Mouse (Mus musculus) liver (tissue): ENCODE measurements around the gene Hcfc2.

Experiments
- DNase-seq: peaks from one replicate; pipeline ENCODE4 v3.0.0-alpha.2; 2020; ENCODE audit warnings: mixed read lengths

The Hcfc2 gene

DNA sequence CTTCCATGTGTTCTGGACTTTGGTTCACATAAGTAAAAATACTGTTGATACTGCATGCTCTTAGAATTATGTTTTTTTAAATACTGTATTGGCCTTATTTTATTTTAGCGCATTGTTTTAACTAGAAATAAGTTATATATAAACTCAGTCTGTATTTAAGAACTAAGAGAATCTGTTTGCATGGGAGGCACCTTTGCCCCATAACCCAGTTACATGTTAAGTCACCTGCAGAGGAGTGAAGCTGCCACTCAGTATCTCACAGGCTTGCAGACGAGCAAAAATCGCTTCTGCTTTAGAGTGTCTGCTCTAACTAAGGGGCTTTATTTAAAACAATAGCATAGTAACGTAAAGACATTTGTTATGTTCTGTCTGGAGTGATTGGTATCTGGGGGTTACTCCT, 45.9 kb downstream of the Hcfc2 start:
- no peak for DNase-seq

DNA sequence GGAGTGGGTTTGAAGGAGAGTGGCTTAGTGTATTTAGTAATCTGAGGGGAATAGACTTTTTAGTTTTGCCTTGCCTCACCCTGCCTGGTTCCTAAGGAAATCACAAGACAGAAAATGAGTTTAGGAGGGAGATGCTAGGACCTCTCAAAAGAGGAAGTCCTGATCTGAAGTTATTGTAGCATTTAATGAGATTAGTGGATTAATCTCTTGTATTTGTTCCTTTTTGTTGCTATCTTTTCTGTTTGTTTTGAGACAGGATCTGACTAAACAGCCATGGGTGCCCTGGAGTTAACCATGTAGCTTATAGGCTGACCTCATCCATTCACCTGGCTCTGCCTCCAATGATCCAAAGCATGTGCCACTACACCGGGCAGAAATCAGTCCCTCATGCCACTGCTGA, 46.6 kb downstream of the Hcfc2 start:
- no peak for DNase-seq

- no peak for DNase-seq
These were observed 48.3 kb downstream of the Hcfc2 start for GRCm38 (mm10) chr10:82744296-82744695.

- DNase-seq: no peak
These were observed 49.3 kb downstream of the Hcfc2 start for GRCm38 (mm10) chr10:82745301-82745700.

DNA sequence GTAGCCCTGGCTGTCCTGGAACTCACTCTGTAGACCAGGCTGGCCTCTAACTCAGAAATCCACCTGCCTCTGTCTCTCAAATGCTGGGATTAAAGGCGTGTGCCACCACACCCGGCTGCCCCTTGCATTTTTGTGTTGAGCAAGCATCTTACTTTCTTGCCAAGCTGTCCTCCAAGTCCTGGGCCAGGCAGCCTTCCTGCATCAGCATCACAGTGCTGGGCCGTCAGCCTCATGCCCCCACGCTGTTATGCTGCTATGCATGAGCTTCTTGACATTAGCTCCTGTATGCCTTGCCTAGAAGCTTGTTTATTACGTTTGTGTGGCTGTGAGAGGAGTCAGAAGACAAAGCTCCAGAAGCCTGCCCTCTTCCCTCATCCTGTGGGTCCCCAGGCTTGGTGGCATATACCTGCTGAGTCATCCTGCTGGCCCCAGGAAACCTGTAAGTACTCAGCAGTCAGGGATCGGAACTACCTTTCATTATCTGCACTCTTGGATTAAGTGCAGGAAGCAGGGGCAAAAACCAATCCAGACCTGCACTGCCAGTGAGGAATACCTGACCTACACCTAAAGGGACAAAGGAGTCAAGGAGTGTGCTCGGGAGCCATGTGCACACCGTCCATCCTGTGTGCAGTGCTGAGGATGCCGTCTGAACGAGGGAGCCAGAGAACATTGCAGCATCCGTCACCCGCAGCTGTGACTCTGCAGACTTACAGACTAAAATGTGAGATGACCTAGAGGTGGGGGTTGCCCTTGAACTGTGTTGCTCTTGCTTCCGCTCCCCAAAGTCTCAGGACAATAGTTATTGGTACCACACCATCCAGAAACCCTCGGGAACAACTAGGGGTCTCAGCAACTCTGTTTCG, 51.3 kb downstream of the Hcfc2 start:
- DNase-seq: no peak

GRCm38 (mm10) chr10:82750778-82751177, 54.8 kb downstream of the Hcfc2 start:
- DNase-seq: no peak

DNA sequence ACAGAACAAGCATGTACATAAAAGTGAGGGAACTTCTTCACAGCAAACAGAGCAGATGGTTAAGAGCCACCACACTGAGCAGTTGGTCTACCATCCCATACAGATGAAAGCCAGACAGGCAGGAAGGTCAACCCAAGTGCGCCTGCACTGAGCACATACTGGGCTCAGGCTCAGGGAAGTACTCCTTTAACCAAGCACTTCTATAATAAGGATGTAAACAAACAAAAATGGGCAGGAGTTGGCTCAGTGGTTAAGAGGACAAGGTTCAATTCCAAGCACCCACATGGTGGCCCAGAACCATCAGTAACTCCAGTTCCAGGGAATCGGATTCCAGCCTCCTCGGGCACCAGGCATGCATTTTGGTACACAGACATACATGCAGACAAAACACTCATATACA, 57.0 kb downstream of the Hcfc2 start:
- DNase-seq: no peak

DNA sequence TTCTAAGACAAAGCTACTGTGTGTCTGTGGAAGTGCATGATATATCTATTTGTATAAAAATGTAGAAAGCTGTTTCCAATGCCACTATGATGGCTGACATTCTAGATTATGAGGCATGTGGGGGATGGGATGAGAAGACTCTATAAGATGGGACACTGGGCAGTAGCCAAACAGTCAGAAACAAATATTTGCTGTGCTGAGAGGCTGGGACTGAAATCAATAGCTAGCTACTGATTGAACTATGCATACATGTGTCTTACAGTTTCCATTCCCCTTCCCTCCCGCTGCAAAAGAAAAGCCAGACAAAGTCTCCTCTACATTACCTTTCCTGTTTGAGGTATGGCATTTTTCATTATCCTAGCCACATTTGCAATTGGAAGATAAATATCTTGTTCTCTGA, 58.7 kb downstream of the Hcfc2 start:
- DNase-seq: no peak

DNA sequence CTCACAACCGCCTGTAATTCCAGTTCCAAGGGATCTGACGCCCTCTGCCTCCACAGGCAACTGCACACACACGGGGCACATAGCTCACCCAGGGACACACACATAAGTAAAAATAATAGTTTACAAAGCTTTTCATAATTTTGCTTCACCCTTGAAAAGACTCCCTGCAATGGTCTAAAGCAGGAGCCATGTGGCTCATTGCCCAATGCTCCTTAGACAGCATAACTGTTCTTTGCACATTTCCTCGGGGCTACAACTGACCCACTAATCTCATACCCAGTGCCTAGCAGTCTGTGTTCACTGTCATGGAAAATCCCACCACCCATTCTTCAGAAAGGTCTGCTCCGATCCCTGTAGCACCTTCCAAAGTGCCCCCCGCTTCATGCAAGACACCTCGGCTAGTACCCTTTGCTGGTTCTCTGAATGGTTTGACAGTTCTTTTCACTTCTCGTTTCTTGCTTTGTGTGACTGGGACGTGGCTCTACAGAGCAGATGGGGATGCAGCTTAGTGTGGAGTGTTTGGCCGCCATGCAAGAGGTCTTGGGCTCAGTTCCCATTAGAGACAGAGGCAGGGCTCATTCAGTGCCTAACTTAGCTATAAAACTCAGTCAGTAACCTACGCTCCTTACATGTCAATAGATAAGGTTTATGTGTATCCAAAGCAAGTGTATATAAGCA, 59.4 kb downstream of the Hcfc2 start:
- no peak for DNase-seq

DNA sequence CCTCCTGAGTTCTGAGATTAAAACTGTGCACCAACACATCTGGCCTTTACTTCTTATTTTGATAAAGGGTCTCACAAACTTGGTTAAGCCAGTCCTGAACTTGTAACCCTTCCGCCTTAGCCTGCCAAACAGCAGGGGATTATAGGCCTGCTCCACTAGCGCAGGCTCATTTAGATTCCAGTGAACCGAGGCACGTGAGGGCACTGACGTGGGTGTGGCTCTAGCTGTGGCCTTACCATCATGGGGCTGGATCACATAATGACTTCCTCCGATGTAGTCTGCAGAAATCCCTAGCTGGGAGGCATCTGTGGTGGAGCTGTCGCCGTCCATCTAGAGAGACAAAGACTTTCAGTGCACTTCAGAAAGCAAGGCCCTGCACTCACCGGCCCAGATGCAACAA, 60.5 kb downstream of the Hcfc2 start:
- DNase-seq: no peak

DNA sequence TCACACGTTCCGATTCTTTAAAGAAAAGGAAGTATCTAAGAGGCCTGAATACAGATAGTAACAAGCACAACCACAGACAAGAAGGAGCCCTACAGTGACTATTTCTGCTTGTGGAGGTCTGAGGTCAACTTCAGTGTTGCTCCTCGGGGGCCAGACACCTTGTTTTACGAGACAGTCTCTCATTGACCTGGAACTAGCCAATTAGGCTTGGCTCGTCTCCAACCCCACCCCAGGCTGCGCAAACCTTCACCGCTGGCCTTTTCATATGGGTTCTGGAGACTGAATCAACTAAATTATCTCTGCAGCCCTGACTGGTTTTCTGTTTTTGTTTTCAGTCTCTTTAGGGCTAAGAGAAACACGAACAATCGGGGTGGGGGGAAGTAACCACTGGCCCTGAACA, 61.4 kb downstream of the Hcfc2 start:
- no peak for DNase-seq

DNA sequence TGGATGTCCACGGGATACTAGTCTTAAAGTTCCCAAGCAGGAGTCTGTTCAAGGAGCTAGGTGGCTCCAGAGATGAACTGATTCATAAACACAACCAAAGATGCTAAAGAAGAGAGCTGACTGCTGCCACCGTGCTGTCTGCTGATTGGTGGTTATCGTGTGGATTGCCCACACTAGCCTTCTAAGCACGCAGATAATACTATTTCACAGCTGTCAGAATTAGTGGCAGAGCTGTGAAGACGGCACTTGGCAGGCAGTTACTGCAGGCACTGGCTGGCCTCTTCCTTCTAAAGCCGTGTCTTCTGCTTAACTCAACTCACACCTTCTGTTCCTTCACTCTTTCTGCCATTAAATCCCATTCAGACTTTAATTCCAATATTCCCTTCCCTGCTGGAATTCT, 62.4 kb downstream of the Hcfc2 start:
- DNase-seq: no peak

DNA sequence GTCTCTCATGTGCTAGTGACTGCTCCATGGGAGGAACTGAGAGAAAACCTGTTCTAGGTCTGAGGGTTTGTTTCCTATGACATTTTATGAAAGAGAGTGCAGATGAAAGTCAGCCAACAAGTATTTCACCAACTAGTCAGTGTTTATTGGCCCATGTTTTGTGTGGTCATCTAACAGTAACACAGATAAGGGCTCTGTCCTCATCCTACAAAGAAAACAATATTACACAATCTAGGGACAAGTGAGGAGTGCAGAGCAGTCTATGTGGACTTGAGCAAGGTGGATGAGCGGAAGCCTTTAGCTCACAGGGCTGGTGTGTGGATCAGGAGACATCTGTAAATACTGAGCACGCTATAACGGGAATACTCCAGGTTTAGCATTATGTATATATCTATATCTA, 62.9 kb downstream of the Hcfc2 start:
- DNase-seq: no peak

DNA sequence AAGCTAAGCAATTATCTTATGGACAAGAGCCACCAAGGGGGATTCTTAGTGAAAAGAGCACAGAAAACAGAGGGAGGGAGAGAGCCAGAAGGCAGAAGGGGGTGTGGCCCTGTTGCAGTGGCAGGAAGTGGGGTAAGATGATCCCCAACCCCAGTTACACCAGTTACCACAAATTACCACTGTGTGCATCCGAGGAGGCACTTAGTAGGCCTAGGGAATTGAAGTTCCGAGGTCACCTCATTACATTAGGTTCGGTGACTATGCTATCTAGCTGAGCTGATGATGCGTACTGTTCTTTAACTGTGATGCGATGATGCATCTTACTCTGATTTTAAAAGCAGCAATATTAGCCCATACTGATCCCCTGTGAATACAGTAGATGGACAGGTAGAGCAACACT, 63.7 kb downstream of the Hcfc2 start:
- no peak for DNase-seq

DNA sequence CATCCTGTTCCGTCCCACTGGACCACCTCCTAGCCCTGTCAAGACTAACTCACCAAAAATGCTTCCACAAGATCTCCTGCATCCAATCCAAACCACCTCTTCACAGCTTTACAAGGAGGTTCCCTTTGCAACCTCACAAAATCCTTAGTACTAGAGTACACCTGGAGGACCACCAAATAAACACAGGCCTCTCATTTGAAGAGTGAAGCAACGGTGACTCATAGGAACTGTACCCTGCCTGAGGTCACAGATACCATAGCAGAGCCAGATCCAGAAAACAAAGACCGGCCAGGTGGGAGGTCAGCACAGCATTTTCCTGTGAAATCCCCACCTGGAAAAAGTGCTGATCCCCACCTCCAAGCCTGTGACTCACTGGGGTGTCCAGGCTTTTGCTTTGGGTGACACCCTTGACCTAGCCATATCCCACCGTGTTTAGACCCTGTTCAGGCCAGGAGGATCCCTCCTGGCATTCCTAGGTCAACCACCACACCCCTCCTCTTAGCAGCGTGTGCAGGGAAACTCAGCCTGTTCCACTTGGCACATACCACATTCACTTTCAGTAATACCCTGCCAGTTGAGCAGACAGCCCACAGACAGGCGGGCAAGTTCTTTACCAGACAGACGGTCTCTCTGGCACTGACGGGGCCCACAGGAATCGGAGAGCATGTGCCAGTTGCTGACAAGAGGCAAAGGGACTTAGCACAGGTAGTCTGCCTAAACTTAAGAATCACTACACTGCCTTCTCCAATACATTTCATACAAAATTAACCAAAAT, 65.3 kb downstream of the Hcfc2 start:
- no peak for DNase-seq

- DNase-seq: peak; percentile 58
These were observed 67.1 kb downstream of the Hcfc2 start for GRCm38 (mm10) chr10:82762756-82763681.

GRCm38 (mm10) chr10:82763840-82764631, 68.1 kb downstream of the Hcfc2 start, which contains the start of gene Nfyb:
Nfyb (minus strand) TSS chr10:82764144.
- DNase-seq: peak; percentile 98

DNA sequence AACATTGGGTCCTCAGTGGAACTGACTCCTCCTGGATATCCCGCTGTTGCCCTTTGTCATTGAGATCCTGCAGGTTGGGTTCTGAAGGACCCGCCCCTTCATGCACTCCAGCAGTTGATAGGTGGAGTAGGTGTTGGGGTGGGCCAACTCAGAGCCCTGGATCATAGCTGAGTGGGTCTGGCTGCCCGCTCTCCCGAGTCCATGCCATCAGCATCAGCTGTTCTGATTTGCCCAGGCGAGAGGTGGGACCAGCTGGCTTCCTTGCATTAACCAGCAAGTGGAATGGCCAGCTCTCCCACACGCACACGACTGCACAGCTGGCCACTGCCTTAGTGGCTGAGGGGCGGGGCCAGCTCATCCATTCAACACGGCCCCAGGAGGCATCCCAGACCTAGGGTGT, 72.9 kb downstream of the Hcfc2 start:
- DNase-seq: no peak

DNA sequence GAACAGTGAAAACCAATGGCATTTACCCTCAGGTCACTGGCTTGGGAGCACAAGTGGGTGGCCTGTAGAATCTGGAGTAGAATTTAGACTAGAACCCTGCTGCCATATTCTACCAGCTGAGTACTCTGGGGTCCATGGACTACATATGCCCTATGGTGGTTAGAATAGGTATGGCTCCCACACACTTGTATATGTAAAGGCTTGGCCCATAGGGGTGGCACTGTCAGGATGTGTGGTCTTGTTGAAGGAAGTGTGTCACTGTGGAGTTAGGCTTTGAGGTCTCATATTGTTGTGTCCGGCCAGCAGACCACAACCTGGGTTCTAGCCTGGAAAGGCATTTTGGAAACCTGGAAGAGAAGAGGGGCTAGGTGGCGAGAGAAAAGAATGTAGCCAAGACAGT, 74.8 kb downstream of the Hcfc2 start:
- no peak for DNase-seq

- no peak for DNase-seq
These were observed 75.7 kb downstream of the Hcfc2 start for GRCm38 (mm10) chr10:82771595-82772170.

DNA sequence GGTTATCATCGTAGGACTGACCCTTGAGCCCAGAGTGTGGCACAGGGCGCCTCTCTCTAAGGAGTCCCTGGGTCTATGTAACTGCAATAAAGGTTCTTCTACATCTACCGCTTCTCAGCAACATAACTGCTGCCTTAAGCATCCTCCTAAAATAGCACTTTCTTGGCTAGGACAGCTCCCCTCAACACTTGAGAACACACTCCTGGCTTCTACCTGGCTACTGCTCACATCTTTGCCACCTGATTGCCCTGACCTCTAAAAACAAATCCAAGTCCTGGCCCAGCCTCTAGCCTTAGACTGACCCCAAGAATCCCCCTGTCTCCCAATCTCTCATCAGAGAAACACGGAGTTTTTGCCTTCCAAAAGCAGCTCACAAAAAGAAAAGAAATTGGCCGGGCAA, 78.9 kb downstream of the Hcfc2 start:
- no peak for DNase-seq
